Mouse (Mus musculus): Measurements from ENCODE around the gene Nudcd3.
"Not testable (repeated sequence)": the region's sequence is repeated elsewhere in the genome, so short reads cannot be mapped to it uniquely, and the experiment has no call there.

Nudcd3 gene

DNA sequence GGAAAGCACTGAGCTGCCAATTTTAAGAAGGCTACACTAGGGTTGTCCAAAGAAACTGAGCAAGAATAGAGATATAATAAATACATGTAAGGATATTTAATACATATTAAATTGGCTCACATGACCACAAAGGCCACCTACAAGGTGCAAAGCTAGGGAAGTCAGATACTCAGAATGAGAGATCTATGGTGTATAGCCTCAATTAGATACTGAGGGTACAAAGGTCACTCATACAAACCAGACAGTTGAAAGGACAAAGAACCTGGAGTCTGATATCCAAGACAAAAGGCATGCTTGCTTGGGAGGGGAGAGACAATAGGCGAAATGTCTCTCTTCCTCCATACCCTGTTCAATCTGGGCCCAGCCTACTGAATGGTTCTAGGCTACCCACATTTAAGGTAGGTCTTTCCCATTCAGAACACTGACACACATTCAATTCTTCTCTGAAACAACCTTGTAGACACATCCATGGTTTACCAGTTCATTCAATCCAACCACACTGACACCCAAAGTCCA is 76.6 kb downstream of the Nudcd3 start:
- no peak for DNase-seq (ENCODE audit: low spot score in 2 of 2)

DNA sequence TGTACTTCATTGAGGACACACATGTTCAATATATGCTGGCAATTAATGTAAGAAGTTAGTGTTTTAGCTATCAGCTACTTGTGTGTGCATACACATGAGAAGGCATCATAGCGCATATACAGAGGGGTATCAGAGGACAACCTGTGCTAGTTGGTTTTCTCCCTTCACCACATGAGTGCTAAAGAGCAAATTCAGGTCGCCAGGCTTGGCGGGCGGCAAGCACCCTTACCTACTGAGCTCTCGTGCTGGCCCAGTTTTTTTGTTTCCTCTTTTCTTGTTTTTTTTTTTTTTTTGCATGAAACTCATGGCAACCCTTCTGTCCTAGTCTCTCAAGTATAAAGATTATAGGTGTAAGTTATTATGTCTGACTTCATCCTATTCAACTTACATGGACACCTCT is 77.6 kb downstream of the Nudcd3 start:
- DNase-seq (ENCODE audit: low spot score in 2 of 2), result no peak

DNA sequence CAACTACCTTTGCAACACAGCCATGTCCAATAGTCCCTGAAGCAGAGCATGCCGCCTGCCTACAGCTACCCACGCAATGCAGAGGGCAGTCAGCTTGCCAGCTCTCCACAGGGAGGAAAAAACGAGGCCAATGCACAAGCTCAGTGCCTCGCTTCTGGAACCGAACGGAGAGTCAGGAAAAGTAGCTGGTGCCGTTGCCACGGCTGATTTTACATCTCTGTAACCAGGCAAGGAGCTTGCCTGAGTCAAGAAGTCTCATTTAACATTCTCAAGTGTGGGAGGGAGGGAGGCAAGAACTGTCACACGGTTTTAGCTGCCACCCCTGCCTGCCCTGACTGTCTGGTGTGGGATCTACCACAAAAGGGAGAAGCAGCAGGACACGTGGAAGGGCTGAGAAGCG is 79.6 kb downstream of the Nudcd3 start:
- DNase-seq (ENCODE audit: low spot score in 2 of 2), result peak; percentile 54 to 58

DNA sequence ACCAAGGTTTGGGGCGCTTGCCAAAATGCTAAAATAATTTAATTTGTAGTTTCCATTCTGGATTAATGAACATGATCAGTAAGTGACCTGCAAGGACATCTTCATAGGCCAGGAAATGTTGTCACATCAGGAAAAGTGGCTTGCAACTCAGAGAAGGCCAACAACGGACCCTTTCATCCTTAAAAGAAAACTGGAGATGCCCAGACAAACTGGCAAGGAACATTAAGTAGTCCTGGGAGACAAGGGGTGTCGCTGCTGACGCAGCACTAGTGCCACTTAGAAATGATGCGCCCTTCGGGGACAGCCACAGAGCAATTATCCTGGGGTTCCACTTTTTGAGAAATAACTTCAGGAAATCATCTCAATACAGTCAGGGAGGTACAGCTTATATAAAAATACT is 80.2 kb downstream of the Nudcd3 start:
- DNase-seq (ENCODE audit: low spot score in 2 of 2), result no peak

DNA sequence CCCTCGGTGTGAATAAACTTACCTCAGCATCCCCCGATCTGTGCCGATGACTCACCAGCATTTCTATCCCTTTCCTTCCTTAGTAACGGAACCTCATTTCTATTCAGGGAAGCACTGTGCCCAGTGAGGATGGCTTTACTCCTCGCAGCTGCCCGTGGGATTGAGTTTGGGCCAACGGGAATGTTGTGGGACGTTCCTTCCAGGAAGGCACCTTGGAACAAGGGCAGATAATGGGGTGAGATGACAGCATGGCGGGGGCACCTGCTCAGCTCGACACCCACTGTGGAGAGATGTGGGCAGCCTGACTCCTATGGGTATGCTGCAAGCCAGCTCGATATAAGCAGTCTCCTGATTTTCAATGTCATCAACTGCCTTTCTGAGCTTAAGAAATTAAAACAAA is 80.9 kb downstream of the Nudcd3 start:
- peak; percentile 28 to 44 for DNase-seq (ENCODE audit: low spot score in 2 of 2)

DNA sequence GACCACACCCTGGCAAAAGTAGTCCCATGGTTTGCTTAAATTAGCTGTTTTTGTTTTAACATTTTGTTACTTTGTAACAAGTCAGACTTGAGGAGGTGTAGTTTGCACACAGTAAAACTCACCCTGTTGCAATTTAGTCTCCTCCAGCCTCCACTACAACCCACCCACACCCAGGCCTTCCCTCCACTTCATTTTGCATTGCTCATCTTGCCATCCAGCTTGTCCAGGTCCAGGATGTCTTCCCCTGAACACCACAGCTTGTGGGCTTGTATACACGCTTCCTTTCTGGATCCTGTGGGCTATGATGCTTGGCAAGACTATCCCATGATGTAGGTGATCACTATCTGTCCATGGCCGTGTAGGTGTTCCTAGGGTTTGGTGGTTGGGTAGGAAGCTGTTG is 82.3 kb downstream of the Nudcd3 start:
- no peak for DNase-seq (ENCODE audit: low spot score in 2 of 2)

DNA sequence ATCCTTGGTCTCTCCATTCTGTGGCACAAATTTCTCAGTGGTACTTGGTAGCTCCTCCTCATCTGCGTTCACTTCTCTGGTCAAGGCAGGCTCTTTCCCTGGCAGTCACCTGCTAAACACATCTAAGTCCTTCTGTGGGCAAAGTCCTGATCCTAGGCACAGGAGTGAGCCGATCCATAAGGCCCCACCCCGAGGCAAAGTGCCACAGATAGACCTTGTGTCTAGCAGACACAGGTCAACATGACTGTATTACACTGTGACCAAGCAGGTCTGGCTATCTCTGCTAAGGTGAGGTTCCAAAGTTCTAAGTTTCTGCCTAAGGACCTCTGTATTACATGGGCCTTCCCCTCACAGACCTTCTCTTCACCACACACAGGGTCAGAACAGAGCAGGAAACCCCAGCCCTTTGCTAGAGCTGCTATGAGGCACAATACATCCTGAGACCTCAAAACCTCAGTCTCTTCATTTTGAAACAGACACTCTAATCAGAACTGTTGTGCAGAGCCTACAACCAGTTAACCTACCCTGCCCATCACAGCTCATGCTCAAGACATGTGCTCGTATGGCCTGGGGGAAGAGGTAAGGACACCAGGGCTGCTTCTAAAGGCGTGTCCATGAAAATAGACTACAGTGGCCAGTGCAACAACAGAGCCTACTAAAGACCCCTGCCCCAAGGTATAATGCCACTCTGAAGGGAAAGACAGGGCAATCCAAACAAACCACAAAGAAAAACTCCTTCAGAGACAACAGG is 88.3 kb downstream of the Nudcd3 start:
- no peak for DNase-seq (ENCODE audit: low spot score in 2 of 2)

DNA sequence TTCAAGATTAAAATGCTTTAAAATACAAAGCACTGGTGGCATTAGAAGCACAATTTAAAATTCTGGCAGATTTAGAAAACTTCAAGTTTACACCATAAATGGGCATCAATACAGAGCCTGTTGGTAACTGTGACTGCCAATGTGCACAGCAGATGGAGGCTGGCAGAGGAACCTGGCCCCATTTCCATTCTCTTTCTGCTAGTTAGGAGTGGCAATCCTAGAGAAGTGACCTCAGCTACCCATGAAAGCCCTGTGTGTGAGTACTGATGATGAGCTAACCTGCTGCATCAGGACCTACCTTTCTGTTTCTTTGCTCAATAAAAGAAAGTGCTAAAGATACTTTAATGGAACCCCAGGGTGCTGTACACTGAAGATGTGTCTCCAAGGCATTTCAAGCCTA is 90.2 kb downstream of the Nudcd3 start:
- no peak for DNase-seq (ENCODE audit: low spot score in 2 of 2)

DNA sequence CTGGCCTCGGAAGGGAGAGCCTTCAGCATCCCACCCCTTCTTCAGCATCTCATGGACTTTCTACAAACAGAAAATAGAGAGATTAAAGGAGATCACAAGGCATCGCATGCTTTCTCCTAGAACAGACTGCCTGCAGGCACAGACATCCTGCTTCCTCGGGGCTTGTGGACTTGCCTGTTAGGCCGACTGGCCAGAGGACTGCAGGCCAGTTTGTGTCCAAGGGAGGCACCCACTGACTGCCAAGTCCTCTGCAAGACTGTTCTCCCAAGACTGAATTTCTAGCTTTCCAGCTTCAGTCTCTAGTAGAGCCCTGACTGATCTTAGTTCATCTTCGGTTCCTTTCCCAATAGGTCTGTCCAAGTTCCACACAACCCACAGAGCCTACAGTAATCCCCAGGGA is 91.9 kb downstream of the Nudcd3 start:
- DNase-seq (ENCODE audit: low spot score in 2 of 2), result no peak

DNA sequence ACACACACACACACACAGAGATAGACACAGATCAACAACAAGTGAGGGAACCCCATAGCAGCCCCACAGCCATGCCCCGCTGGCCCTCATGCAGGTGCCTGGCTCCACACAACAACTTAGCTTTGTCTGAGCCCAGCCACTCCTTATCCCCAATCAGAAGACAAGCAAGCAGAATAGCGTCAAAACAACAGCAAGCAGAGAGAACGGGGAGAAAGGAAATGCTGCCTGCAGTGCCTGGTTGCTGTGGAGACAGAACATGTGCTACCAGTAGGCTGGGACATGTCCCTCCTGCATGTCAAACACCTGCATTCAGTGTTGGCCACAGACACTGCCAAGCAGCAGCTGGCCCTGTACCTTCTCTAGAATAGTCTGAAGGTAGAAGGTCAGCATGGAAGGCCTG is 92.5 kb downstream of the Nudcd3 start:
- no peak for DNase-seq (ENCODE audit: low spot score in 2 of 2)

DNA sequence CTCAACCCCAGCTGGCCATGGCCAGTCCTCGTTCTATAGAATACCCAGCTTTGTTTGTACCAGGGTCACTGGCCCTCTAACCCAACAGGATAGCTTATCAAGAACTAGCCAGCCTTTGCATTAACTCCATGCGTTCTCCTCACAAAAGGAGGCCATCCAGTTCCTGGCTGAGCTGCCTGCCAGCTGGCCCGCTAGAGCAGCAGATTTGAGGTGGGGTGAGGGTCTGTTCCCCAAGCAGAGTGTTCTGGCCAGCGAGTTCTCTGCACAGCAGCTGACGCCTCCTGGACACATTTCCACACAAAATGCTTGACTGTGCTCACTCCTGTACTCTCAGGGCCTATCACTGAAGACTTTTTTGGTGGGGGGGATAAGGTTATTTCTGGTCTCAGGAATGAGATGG is 95.5 kb downstream of the Nudcd3 start:
- no peak for DNase-seq (ENCODE audit: low spot score in 2 of 2)

DNA sequence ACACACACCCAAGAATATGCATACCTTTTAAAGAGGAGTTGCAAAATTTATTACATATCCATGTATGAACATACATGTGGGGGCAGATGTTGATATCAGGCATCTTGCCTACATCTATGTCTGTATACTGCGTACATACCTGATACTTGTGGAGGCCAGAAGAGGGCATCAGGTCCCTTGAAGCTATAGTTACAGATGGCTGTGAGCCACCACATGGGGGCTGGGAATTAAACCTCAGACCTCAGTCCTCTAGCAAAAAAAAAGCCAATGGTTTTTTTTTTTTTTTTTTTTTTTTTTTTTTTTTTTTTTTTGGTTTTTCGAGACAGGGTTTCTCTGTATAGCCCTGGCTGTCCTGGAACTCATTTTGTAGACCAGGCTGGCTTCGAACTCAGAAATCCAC is 103.6 kb downstream of the Nudcd3 start:
- DNase-seq (ENCODE audit: low spot score in 2 of 2), result not testable (repeated sequence)

DNA sequence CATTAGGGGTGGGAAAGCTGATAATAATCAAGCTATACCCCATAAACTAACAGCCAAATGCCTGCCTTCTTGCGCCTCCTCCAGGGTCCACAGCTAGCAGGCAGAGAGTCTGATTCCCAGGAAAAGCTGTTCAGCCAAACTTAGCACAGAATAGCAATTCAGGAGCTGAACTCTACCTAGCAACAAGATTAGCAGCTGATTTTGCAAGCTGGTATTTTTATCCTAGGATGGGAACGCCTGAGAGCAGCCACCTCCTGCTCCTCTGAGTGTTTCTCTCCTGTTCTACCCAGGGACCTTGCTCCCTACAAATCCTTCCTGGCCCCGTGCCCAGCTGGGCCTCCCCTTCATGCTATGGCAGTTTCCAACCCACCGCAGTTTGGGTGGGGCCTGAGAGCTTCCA is 113.2 kb downstream of the Nudcd3 start:
- no peak for DNase-seq (ENCODE audit: low spot score in 2 of 2)

DNA sequence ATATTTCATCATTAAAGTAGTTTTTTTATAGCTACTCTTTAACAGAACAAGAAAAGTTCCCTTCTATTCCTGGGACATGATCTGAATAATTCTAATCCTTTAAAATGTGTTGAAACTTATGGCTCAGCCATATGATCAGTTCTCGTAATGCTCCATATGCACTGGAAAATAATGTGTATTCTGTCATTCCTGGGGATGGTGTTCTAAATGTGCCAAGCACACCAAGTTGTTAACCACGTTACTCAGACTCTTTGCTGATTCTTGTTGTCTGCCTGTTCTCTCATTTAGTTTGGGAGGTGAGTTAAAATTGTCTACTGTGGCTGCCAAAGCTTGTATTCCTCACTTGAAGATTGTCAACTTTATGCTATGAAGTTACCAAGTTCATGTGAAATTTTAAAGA is 121.5 kb downstream of the Nudcd3 start:
- no peak for DNase-seq (ENCODE audit: low spot score in 2 of 2)

DNA sequence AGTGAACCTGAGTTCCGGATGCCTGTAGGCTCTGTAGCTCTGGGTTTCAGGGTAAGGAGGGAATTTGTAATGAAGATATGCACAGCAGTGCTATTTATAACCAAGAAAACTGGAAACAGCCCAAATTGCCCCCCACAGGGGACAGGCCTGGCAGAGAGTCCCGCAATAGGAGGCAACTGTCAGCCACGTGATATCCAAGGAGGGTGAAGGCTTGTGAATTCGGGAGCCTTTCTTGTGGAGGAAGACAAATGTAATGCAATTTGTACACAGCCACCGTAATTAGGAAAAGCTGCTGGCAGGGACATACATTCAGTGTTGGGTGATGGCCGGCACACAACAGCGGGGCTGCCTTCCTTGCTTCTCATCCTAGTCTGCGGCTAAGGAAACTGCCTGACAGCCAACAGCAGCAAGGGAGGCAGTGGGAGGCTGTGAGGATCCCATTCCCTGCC is 124.6 kb downstream of the Nudcd3 start:
- no peak for DNase-seq (ENCODE audit: low spot score in 2 of 2)

DNA sequence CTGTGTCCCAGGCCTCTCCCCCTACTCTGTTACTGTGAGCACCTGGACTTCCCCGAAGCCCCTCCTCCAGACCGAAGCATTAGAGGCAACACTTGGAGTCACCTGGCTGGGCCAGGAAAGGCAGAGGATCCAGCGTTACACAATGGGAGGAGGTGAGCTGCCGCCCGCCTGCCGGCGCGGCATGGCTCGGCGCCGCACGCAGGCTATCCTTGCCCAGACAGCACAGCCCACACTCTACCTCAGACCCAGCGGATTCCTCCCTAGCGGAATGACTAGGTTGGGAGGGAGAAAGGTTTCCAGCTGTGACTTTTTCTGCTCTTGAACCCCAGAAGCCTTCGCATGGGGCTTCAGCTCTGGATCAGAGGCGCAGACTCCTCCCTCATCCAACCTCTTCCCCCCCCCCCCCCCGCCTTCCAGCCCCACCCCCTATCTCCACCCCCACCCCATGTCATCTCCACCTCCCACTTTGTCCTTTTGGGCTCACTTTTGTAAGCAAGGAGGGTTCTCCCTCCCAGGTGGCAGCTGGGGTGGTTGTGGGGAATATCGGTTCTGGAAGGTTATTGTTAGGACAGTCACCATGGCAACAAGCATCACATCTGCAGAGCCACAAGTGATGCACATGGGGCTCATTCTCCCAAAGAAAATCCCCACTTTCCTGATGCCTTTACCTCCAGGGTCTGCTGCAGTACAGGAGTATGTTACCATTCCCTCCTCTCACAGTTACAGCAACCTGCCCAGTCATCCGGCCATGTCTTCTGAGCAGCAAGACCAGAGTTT is 131.8 kb downstream of the Nudcd3 start:
- DNase-seq (ENCODE audit: low spot score in 2 of 2), result no peak

DNA sequence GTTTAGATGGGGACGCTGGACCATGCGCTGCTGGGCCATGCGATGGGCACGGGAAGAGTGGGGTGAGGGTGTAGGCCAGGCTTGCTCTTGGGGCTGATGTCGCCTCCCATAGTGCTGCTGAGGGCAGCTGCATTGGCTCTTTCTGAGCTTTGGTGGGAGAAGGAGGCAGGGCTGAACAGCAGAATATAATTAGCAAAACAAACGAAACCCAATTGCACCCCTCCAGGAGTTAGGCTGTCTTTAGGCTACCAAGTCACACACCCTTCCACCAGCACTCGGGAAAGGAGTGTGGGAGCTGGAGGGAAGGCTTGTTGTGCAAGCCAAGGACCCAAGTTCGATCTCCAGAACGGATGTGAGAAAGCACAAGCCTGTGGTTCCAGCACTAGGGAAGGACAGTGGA is 133.1 kb downstream of the Nudcd3 start:
- no peak for DNase-seq (ENCODE audit: low spot score in 2 of 2)

DNA sequence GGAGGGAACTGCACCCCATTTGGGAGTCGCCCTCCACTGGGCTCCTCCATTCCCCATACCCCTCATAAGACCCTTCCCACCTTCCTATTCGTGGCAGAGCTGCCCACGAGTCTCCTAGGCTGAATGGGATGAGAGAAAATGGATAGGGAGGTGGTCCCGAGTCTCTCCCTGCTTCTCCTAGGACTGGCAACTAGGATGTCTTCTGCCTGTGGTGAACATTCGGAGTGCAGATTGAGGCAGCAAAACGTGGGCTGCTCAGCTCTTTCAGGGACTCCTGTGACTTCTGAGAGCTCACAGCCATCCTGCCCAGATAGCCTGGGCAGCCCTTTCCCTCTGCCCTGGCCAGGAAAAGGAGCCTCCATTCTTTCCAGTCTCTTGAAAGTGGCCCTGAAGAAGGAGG is 134.0 kb downstream of the Nudcd3 start, which contains the start of gene Camk2b:
Camk2b (minus strand) TSS at position 187 of the 400 bp plus-strand sequence.
- DNase-seq (ENCODE audit: low spot score in 2 of 2), result no peak

DNA sequence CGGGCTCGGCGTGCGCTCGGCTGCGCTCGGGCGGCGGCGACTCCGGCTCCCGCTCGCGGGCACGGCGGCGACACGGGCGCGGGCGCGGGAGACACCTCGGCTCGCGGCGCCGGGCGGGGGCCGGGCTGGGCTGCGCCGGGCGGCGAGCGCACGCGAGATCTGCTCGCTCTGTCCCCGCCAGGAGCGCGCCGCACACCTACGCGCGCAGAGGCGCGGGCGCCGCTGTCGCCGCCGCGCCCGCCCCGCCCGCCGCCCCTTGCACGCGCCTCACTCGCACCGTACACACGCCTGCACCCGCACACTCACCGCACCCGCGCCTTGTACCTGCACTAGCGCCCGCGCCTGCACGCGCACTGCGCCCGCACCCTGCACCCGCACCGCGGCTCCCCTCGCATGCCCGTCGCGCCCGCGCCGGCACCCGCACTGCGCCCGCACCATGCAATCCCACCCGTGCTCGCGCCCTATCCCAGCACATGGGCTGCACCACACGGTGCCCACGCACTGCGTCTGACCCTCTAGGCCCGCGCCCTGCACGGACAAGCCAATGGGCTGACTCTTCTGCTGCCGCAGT is 134.6 kb downstream of the Nudcd3 start:
- peak in 1 of 2 experiments; percentile 37 for DNase-seq (ENCODE audit: low spot score in 2 of 2)

DNA sequence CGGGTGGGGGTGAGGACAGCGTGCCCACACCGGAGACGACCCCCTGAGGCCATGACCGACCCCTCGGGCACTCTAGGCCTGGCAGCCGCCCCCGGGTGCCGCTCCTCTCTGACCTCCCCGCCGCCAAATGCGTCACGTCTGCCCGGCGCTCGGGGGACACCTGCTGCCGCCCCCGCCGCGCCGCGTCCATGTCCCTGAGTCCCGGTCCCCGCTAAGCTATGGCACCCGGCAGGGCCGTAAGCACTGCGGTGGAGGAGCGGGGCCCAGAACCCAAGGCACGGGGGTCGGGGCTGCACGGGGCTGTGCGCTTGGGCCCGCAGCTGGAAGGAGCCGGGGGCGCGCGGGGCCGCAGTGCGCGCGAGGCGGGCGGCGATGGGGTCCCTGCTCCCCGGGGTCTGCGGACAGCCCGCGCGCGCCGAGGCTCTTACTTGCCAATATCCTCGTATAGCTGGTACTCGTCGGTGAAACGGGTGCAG is 135.1 kb downstream of the Nudcd3 start:
- no peak for DNase-seq (ENCODE audit: low spot score in 2 of 2)

DNA sequence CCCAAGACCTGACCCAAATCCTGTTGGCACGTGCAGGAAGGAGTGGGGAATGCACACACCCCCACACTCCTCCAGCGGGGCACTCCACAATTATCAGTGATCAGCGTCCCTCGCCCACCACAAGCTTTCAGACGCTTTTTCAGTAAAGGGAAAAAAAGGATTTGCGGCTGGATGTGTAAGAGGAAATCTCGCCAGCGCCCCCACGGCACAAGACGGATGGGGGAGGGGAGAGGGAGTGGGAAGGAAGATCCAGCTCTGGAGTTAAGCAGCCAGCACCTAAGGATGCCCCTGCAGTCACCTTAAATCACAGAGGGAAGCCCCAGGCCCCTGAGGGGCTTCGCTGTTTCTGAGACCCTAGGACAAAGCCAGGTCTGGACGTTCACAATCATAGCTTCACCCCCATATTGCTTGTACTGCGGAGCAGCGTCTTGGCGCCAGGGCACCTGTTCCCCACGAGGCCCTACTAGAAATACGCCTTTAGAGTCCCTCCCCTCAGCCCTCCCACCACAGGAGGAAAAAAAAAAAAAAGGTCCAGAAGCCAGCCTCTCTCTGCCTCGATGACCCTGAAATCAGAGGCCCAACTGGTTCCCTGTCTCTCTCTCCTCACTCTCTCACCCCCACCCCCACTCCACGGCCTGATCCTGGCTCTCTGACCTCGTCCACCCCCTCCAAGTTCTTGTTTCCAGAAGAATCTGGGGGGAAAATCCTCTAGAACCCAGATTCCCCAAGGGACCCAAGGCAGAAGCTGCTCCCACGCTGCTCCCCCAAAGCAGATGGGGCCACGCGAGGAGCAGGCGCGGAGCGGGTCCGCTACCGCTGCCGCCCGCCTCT is 135.8 kb downstream of the Nudcd3 start:
- DNase-seq (ENCODE audit: low spot score in 2 of 2), result peak in 1 of 2 experiments; percentile 48

All from frontal cortex, postnatal 25 days (tissue).